Mouse (Mus musculus) hindbrain, embryonic 12.5 days (tissue): Measurements from ENCODE around the gene Mesp2. TPM values are rescaled to one million over a fixed set of nuclear protein-coding genes. Genes with fewer than 3 reads are reported as not detected.

Experiments
- ATAC-seq: fragments of 200-750 bp; cut with Nextera tagmentation; 2 replicates; pipeline ENCODE4 v1.8.0; 2017; ENCODE audit warnings: moderate TSS enrichment; ENCODE audit not compliant: low FRiP score
- H3K27ac ChIP-seq: fragments of 300-500 bp; sonication (generic); 2 replicates; pipeline ENCODE4 v1.5.1; 2016; ENCODE audit warnings: mild to moderate bottlenecking
- H3K27me3 ChIP-seq: fragments of 300-500 bp; sonication (generic); 2 replicates; pipeline ENCODE4 v1.6.1; 2016; ENCODE audit warnings: mild to moderate bottlenecking
- H3K36me3 ChIP-seq: fragments of 300-500 bp; sonication (generic); 2 replicates; pipeline ENCODE4 v1.6.1; 2016; ENCODE audit warnings: mild to moderate bottlenecking
- H3K4me1 ChIP-seq: fragments of 300-500 bp; sonication (generic); 2 replicates; pipeline ENCODE4 v1.6.1; 2016
- H3K4me2 ChIP-seq: fragments of 300-500 bp; sonication (generic); replicated peaks from 2 replicates; pipeline ENCODE4 v1.6.1; 2016; ENCODE audit warnings: mild to moderate bottlenecking
- H3K4me3 ChIP-seq: fragments of 300-500 bp; sonication (generic); 2 replicates; pipeline ENCODE4 v1.5.1; 2016; ENCODE audit warnings: mild to moderate bottlenecking
- H3K9ac ChIP-seq: fragments of 300-500 bp; sonication (generic); 2 replicates; pipeline ENCODE4 v1.6.1; 2016; ENCODE audit warnings: mild to moderate bottlenecking, moderate library complexity
- H3K9me3 ChIP-seq: fragments of 300-500 bp; sonication (generic); replicated peaks from 2 replicates; pipeline ENCODE4 v1.6.1; 2016; ENCODE audit warnings: mild to moderate bottlenecking
- WGBS: fragments of 180-500 bp; shearing (Covaris S2); methylation state at CpG from one replicate; pipeline ENCODE4 v1.1.7; 2016; 5-methylcytosine and 5-hydroxymethylcytosine counted together
- polyA plus RNA-seq: library from polyadenylated mRNA; unstranded; fragments of >200 nt; fragmentation: Nextera tagmentation; extraction: Ambion mirVana; gene quantifications from 2 replicates; pipeline ENCODE4 v1.2.1, GENCODE M21; 2016

The Mesp2 gene
- polyA plus RNA-seq, 1 experiment from 2014 or later, result 0.56 TPM

DNA sequence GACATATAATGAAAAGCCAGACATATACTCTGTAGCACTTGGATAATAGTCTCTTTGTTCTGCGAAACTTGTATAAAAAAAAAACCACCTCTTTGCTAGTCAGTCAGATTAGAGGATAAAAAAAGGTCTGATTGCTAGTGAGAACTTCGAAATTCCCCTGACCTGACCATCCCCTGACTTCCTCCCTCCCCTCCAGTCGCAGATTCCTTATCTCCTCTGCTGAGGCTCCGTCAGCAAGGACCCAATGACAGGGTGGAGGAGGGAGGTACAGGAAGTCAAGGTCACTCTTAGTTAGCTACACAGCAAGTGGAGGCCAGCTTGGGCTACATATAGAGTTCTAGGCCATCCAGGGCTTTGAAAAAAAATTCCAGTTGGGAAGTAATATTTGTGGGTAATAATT lies 9.0 kb downstream of the Mesp2 start:
- no peak overlapping the region for H3K4me2 ChIP-seq
- no peak overlapping the region for H3K27ac ChIP-seq
- peaks cover 21% of the 10 kb centered on the region for H3K27me3 ChIP-seq
- H3K9ac ChIP-seq, result no peak overlapping the region
- ATAC-seq, result no peak
- 0 out of 2 replicates have a peak, but pooled peaks cover 2% of the 10 kb centered on the region for H3K9me3 ChIP-seq
- no peak overlapping the region for H3K4me3 ChIP-seq
- WGBS, result 48% methylated on average over 4 of the region's 4 CpGs
- H3K36me3 ChIP-seq, result no peaks in the 10 kb centered on the region
- no peaks in the 10 kb centered on the region for H3K4me1 ChIP-seq

DNA sequence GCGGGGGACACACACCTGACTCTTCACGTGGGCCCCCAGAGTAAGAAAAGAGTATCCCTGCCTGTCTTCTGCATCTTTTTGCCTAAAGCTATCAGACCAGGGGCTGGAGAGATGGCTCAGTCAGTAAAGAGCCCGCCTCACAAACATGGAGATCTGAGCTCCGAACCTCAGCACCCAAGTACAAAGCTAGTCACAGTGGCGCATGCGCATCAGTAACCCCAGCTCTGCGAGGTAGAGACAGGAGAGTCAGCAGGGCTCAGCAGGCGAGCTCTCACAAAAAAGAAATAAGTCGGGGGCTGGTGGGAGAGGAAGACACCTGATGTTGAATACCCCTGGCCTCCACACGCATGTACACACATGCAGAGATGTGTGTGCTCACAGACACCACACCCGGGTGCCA lies 9.5 kb downstream of the Mesp2 start:
- Histone ChIP-seq H3K9ac (no peak overlapping the region), H3K36me3 (no peaks in the 10 kb centered on the region), H3K4me2 (no peak overlapping the region), H3K9me3 (0 out of 2 replicates have a peak, but pooled peaks cover 4% of the 10 kb centered on the region), H3K4me1 (no peaks in the 10 kb centered on the region), H3K27ac (no peak overlapping the region), H3K4me3 (no peak overlapping the region), H3K27me3 (peaks cover 21% of the 10 kb centered on the region)
- 51% methylated on average over 11 of the region's 11 CpGs for WGBS
- no peak for ATAC-seq

DNA sequence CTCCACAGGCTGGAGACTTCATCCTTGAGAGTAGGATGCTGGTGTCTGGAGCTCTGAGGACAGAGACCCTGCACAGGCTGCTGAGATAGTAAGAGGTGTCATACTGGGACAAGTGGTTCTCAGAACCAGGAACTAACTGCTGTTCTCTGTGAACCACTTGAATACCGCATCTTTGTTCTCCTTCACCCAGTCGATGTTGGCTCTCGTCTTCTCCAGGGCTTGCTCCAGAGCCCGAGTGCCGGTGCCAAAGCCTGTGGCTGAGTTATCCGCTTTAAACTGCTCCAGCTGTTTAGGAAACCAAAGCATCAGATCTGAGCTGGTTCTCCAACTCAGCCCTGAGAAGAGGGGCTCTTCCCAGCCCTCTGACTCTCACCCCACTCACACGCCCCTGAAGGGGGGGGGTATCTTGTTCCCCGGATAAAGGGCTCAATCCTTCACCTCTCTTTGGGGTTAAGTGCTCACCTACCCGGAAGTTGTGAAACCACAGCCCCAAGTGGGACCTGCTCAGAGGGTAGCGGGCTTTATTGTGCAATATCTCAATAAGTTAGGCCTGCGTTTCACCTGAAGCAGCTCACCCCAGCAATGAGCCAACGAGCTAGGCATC lies 11.7 kb downstream of the Mesp2 start:
- H3K4me2 ChIP-seq, result no peak overlapping the region
- 0 out of 2 replicates have a peak, but pooled peaks cover 4% of the 10 kb centered on the region for H3K9me3 ChIP-seq
- H3K36me3 ChIP-seq, result no peaks in the 10 kb centered on the region
- H3K4me1 ChIP-seq, result no peaks in the 10 kb centered on the region
- ATAC-seq, result no peak
- no peak overlapping the region for H3K27ac ChIP-seq
- no peak overlapping the region for H3K4me3 ChIP-seq
- WGBS, result 87% methylated on average over 12 of the region's 12 CpGs
- H3K9ac ChIP-seq, result no peak overlapping the region
- peaks cover 13% of the 10 kb centered on the region for H3K27me3 ChIP-seq

DNA sequence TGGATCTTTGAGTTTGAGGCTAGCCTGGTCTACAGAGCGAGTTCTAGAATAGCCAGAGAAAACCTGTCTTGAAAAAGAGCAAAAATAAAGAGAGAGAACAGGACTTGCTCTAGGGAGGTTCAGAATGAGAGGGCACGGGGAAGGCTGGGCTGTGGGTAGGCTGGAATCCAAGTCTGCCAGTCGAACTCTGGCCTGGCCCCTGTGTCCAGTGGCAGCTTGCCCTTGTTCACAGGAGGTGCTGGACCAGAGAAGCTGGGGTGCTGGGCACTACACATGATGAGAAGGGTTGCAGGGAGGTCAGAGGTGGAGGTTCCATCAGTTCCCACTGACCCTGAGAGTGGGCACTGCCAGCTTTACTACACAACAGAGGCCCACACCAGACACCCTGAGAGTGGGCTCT lies 17.8 kb downstream of the Mesp2 start:
- H3K27ac ChIP-seq, result no peak overlapping the region

DNA sequence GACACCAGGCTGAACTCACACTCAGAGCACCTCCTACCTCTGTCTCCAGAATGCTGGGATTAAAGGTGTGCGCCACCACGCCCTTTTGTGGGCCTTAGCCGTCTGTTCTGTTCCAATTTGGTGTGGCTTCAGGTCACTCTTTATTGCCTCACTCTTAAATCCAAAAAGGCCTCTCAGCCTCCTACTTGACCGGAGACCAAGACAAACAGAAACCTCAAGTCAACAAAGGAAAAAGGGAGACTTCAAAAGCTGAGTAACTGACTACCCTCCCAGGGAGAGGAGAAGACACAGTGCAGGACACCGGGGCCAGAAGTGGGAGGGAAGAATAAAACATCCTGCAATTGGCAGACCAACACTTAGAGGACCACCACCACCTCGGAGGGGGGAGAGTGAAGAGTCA lies 20.6 kb downstream of the Mesp2 start:
- H3K4me1 ChIP-seq, result no peaks in the 10 kb centered on the region
- no peaks in the 10 kb centered on the region for H3K9me3 ChIP-seq
- H3K27me3 ChIP-seq, result no peaks in the 10 kb centered on the region
- H3K27ac ChIP-seq, result no peak overlapping the region
- H3K9ac ChIP-seq, result no peak overlapping the region
- H3K36me3 ChIP-seq, result no peaks in the 10 kb centered on the region
- ATAC-seq, result no peak
- 78% methylated on average over 6 of the region's 6 CpGs for WGBS
- H3K4me3 ChIP-seq, result no peak overlapping the region
- H3K4me2 ChIP-seq, result no peak overlapping the region

More for the DNA sequence above, 17.8 kb downstream of the Mesp2 start:
- H3K36me3 ChIP-seq, result no peaks in the 10 kb centered on the region
- H3K4me3 ChIP-seq, result no peak overlapping the region
- H3K27me3 ChIP-seq, result no peaks in the 10 kb centered on the region
- no peak overlapping the region for H3K4me2 ChIP-seq
- no peak overlapping the region for H3K9ac ChIP-seq
- ATAC-seq, result no peak
- 84% methylated on average over 3 of the region's 3 CpGs for WGBS
- H3K9me3 ChIP-seq, result 0 out of 2 replicates have a peak, but pooled peaks cover 4% of the 10 kb centered on the region
- H3K4me1 ChIP-seq, result no peaks in the 10 kb centered on the region

- no peaks in the 10 kb centered on the region for H3K9me3 ChIP-seq
- H3K9ac ChIP-seq, result no peak overlapping the region
- H3K4me2 ChIP-seq, result no peak overlapping the region
- H3K36me3 ChIP-seq, result no peaks in the 10 kb centered on the region
- WGBS, result 78% methylated on average over 6 of the region's 6 CpGs
- H3K27me3 ChIP-seq, result no peaks in the 10 kb centered on the region
- H3K27ac ChIP-seq, result no peak overlapping the region
- ATAC-seq, result no peak
- H3K4me3 ChIP-seq, result no peak overlapping the region
- H3K4me1 ChIP-seq, result no peaks in the 10 kb centered on the region
Measured at GRCm38 (mm10) chr7:79831585-79831984, 21.1 kb downstream of the Mesp2 start.

- Histone ChIP-seq H3K36me3 (no peaks in the 10 kb centered on the region), H3K27ac (no peak overlapping the region), H3K4me3 (no peak overlapping the region), H3K4me1 (no peaks in the 10 kb centered on the region), H3K9me3 (no peaks in the 10 kb centered on the region), H3K4me2 (no peak overlapping the region), H3K9ac (no peak overlapping the region), H3K27me3 (no peaks in the 10 kb centered on the region)
- ATAC-seq, result no peak
Measured at GRCm38 (mm10) chr7:79832980-79833379, 22.5 kb downstream of the Mesp2 start.

GRCm38 (mm10) chr7:79835196-79835595 lies 24.7 kb downstream of the Mesp2 start:
- H3K4me1 ChIP-seq, result no peaks in the 10 kb centered on the region
- no peaks in the 10 kb centered on the region for H3K36me3 ChIP-seq
- H3K9me3 ChIP-seq, result no peaks in the 10 kb centered on the region
- H3K4me3 ChIP-seq, result no peak overlapping the region
- WGBS, result 95% methylated on average over 6 of the region's 6 CpGs
- no peak for ATAC-seq
- H3K27me3 ChIP-seq, result no peaks in the 10 kb centered on the region
- H3K9ac ChIP-seq, result no peak overlapping the region
- no peak overlapping the region for H3K27ac ChIP-seq
- no peak overlapping the region for H3K4me2 ChIP-seq

DNA sequence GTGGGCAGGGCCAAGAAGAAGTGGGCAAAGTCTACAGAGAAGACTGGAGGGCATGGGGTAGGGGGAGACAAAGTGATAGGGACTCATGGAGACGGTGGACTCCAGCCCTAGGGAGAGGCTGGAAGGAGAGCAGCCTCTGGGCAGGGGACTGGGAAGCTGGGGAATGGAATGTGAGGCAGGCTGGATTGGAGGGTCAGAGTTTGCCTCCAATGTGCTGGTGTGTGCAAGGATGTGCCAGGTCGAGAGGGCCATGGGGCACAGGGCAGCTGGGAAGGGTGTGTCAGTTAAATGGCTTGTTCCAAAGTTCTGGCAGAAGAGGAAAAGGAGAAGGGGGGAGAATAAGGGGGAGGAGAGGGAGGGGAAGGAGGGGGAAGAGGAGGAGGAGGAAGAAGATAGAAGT lies 26.7 kb downstream of the Mesp2 start:
- Histone ChIP-seq H3K9me3 (no peaks in the 10 kb centered on the region), H3K27ac (no peak overlapping the region), H3K27me3 (no peaks in the 10 kb centered on the region), H3K36me3 (no peaks in the 10 kb centered on the region), H3K4me3 (no peak overlapping the region), H3K4me1 (no peaks in the 10 kb centered on the region), H3K9ac (no peak overlapping the region), H3K4me2 (no peak overlapping the region)
- no peak for ATAC-seq
- WGBS, result 75% methylated on average over 2 of the region's 2 CpGs

DNA sequence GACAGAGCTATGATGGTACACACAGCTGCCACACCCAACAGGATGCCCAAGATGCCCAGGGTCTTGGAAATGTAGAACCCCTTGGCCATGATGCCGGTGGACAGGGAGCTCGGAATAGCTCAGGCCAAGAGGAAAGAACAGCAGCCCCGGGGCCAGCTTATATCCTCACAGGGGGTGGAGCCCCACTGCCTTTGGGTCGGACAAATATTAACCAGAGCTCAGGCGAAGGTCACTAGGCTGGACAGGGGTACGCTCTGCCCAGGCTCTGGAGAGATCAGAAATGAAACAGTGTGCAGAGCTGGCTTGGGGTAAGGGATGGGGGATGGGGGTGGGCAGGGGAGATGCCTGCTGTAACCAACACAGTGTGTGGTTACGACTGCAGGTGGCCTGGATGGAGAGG lies 31.6 kb downstream of the Mesp2 start:
- H3K4me1 ChIP-seq, result no peaks in the 10 kb centered on the region
- no peak overlapping the region for H3K27ac ChIP-seq
- H3K4me2 ChIP-seq, result no peak overlapping the region
- H3K36me3 ChIP-seq, result no peaks in the 10 kb centered on the region
- H3K27me3 ChIP-seq, result peaks cover 6% of the 10 kb centered on the region
- no peak overlapping the region for H3K9ac ChIP-seq
- WGBS, result 59% methylated on average over 7 of the region's 7 CpGs
- ATAC-seq, result no peak
- no peaks in the 10 kb centered on the region for H3K9me3 ChIP-seq
- no peak overlapping the region for H3K4me3 ChIP-seq

GRCm38 (mm10) chr7:79844090-79844802 lies 33.7 kb downstream of the Mesp2 start:
- no peak for ATAC-seq
- H3K4me3 ChIP-seq, result no peak overlapping the region
- no peaks in the 10 kb centered on the region for H3K36me3 ChIP-seq
- no peak overlapping the region for H3K4me2 ChIP-seq
- no peaks in the 10 kb centered on the region for H3K9me3 ChIP-seq
- peaks cover 10% of the 10 kb centered on the region for H3K4me1 ChIP-seq
- peaks cover 19% of the 10 kb centered on the region for H3K27me3 ChIP-seq
- WGBS, result 83% methylated on average over 8 of the region's 8 CpGs
- H3K9ac ChIP-seq, result no peak overlapping the region
- no peak overlapping the region for H3K27ac ChIP-seq

DNA sequence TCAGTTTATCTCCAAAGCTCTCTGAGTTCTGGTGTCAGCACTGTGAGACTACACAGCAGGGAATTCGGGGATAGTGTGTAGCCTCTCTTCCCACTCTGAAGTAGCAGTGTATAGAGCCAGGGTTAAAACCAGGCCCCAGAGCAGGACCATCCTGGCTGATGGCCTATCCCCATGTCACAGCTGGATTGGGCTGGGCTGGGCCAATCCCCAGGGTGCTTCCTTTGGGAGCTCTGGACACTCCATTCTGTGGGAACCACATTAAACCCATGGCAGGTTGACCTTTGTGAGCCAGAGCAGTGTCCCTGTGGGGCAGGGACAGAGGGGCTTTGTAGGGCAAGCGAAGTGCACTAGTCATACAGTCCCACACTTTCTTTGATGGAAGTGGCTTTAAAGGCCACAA lies 35.8 kb downstream of the Mesp2 start:
- no peak overlapping the region for H3K4me3 ChIP-seq
- H3K27ac ChIP-seq, result no peak overlapping the region
- no peak overlapping the region for H3K9ac ChIP-seq
- ATAC-seq, result no peak
- 65% methylated on average over 2 of the region's 2 CpGs for WGBS
- peaks cover 25% of the 10 kb centered on the region for H3K27me3 ChIP-seq
- H3K4me2 ChIP-seq, result no peak overlapping the region
- H3K4me1 ChIP-seq, result peaks cover 10% of the 10 kb centered on the region
- no peaks in the 10 kb centered on the region for H3K9me3 ChIP-seq
- H3K36me3 ChIP-seq, result no peaks in the 10 kb centered on the region
